ENCODE assay signal across 8 mouse cellular contexts in genomic region chr2:78959451-78959850, GRCm38 (mm10).
DNase-seq lines count a peak whose midpoint lies in the region; ATAC-seq lines count a peak whose summit lies in the region.

No protein-coding gene starts in this region.

- H3K27me3 ChIP-seq in midbrain, embryonic 11.5 days (ENCODE audit: control insufficient read depth, insufficient read depth, low read length), result no peaks in the 10 kb centered on the region
- no peaks in the 10 kb centered on the region for H3K27me3 ChIP-seq in midbrain, embryonic 10.5 days (ENCODE audit: low read depth, poor library complexity, severe bottlenecking)
- no peaks in the 10 kb centered on the region; the same call in 1 of the 2 replicates for H3K27me3 ChIP-seq in limb, embryonic 13.5 days

- H3K4me3 ChIP-seq in midbrain, embryonic 11.5 days (ENCODE audit: low read depth, low read length), result no peak overlapping the region
- no peak overlapping the region for H3K4me3 ChIP-seq in midbrain, embryonic 10.5 days
- H3K4me3 ChIP-seq in limb, embryonic 13.5 days, result no peak overlapping the region

- H3K36me3 ChIP-seq in midbrain, embryonic 11.5 days (ENCODE audit: control insufficient read depth, insufficient read depth, low read length), result no peaks in the 10 kb centered on the region
- no peaks in the 10 kb centered on the region for H3K36me3 ChIP-seq in midbrain, embryonic 10.5 days
- no peaks in the 10 kb centered on the region for H3K36me3 ChIP-seq in limb, embryonic 13.5 days

- peaks cover 8% of the 10 kb centered on the region; the same call in 1 of the 2 replicates for H3K4me1 ChIP-seq in midbrain, embryonic 11.5 days (ENCODE audit: control insufficient read depth, insufficient read depth, low read length)
- H3K4me1 ChIP-seq in midbrain, embryonic 10.5 days, result peaks cover 20% of the 10 kb centered on the region
- peaks cover 10% of the 10 kb centered on the region for H3K4me1 ChIP-seq in limb, embryonic 13.5 days

- no peak for DNase-seq in frontal cortex, postnatal 10 days (ENCODE audit: low spot score in 2 of 2)
- DNase-seq in midbrain, embryonic 11.5 days (ENCODE audit: low spot score, missing footprints), result peak; percentile 92
- DNase-seq in midbrain, embryonic 10.5 days (ENCODE audit: low spot score), result no peak
- peak; percentile 14 for DNase-seq in embryo, embryonic 9.5 days (ENCODE audit: extremely low spot score)
- DNase-seq in yolk sac, embryonic 10.5 days (ENCODE audit: low spot score), result peak; percentile 2
- DNase-seq in gastrocnemius, adult 8-10 months (ENCODE audit: low spot score in 2 of 2), result no peak

- no peak overlapping the region for H3K4me2 ChIP-seq in midbrain, embryonic 11.5 days
- peak overlapping the region; percentile 38 for H3K4me2 ChIP-seq in limb, embryonic 13.5 days (replicated peaks)

- no peak overlapping the region for H3K9ac ChIP-seq in midbrain, embryonic 11.5 days (ENCODE audit: low read length)
- H3K9ac ChIP-seq in limb, embryonic 13.5 days, result no peak overlapping the region

- H3K27ac ChIP-seq in midbrain, embryonic 11.5 days (ENCODE audit: low read depth, low read length), result no peak overlapping the region
- no peak overlapping the region for H3K27ac ChIP-seq in midbrain, embryonic 10.5 days (replicated peaks)
- no peak overlapping the region for H3K27ac ChIP-seq in limb, embryonic 13.5 days

- whole genome bisulfite sequencing in midbrain, embryonic 11.5 days, result 57% methylated on average over 3 of the region's 3 CpGs
- 57% methylated on average over 3 of the region's 3 CpGs for WGBS in midbrain, embryonic 10.5 days
- WGBS in limb, embryonic 13.5 days, result 16% methylated on average over 3 of the region's 3 CpGs

- H3K9me3 ChIP-seq in midbrain, embryonic 11.5 days (ENCODE audit: control insufficient read depth, low read length), result no peaks in the 10 kb centered on the region
- H3K9me3 ChIP-seq in midbrain, embryonic 10.5 days (replicated peaks), result no peaks in the 10 kb centered on the region
- H3K9me3 ChIP-seq in limb, embryonic 13.5 days, result no peaks in the 10 kb centered on the region

- 0 out of 2 replicates have a peak, but pooled peaks have one; percentile 31 for ATAC-seq in frontal cortex, adult (ENCODE audit: low TSS enrichment)
- ATAC-seq in midbrain, embryonic 11.5 days (ENCODE audit: low FRiP score), result no peak
- ATAC-seq in limb, embryonic 13.5 days (ENCODE audit: low FRiP score, low read depth), result 0 out of 2 replicates have a peak, but pooled peaks have one; percentile 24

Comparison
In these comparisons a context has a peak if more than half of its experiments do, and no peak if none do; other contexts are left out.
1. DNase-seq: peak in midbrain, embryonic 11.5 days (single experiment), embryo, embryonic 9.5 days (single experiment) and yolk sac, embryonic 10.5 days (single experiment); none in frontal cortex, postnatal 10 days (0 of 2), midbrain, embryonic 10.5 days (single experiment) and gastrocnemius, adult 8-10 months (0 of 2).